Mouse (Mus musculus): Measurements from ENCODE around the gene Tbc1d15. TPM values are rescaled to one million over a fixed set of nuclear protein-coding genes. Genes with fewer than 3 reads are reported as not detected.

Gene Tbc1d15
- polyA plus RNA-seq (2017; shearing (Covaris generic)): 314 TPM

DNA sequence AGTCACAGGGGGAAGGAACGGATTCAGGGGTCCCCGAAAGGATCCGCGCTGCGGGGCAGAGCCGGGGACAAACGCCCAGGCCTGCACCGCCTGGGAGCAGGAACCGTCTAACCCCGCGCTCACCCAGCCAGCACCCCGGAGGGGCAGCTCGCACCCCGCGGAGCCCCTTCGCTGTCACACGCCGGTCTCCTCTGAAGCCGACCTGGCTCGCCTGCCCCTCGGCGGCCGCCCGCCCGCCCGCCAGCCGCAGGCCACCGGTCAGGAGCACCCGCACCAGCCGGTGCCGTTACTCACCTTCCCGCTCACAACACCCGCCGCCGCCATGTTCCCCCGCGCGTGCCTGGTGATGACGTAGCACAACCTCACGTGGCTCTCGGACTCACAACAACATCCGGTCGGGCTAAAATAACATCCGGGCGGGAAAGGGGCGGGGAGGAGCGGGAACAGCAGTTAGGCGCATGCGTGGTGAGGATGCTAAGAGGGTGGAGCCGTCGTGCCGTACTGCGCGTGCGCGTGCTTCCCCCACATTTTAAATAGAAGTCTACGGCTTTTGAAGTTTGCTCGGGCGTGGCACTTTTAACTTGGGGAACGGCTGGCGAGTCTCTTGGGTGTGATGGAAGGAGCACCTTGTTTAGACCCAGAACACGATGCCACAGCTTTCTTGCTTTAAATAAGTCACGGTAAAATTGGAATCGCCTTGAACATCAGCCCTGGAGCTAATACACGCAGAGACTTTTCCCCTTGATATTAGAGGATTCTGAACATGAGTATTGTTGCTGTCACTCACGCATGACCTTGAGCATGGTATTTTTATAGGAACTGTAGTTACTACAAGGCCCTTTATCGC lies at the start of gene Tbc1d15:
TSS of gene Tbc1d15 (minus strand) at position 380 of the 847 bp plus-strand sequence.

GRCm38 (mm10) chr10:115184697-115185096 lies 66.6 kb downstream of the Tbc1d15 start, which contains the start of gene Tph2:
Gene Tph2, minus strand, starts transcription at chr10:115185022.

Other genes starting within 250 kb of the Tbc1d15 start
- not detected for gene Tph2, start 66.4 kb downstream of the Tbc1d15 start, polyA plus RNA-seq (2017; shearing (Covaris generic))
- gene Rab21, start 64.1 kb upstream of the Tbc1d15 start, polyA plus RNA-seq (2017; shearing (Covaris generic)): 64.8 TPM
- gene Tmem19, start 111.0 kb upstream of the Tbc1d15 start, polyA plus RNA-seq (2017; shearing (Covaris generic)): 16.3 TPM
- 6.4 TPM for gene Thap2, start 133.0 kb upstream of the Tbc1d15 start, polyA plus RNA-seq (2017; shearing (Covaris generic))
- gene Zfc3h1, start 133.5 kb upstream of the Tbc1d15 start, polyA plus RNA-seq (2017; shearing (Covaris generic)): 27.8 TPM

Measured in naive thymus-derived CD4-positive, alpha-beta T cell, adult 5 months (primary cell).